Mouse (Mus musculus) cerebellum, adult 2 months (tissue): Measurements from ENCODE around the gene Vwa8. TPM values are rescaled to one million over a fixed set of nuclear protein-coding genes. Genes with fewer than 3 reads are reported as not detected.
A peak's percentile ranks its signal among the peaks of the same experiment; 100 is the strongest.

Experiments used
- DNase-seq, 2 experiments: peaks; one replicate each; pipeline ENCODE4 v3.0.0; 2021
- H3K27ac ChIP-seq: fragments of 200-500 bp; 2 replicates; pipeline ENCODE4 v1.5.1; 2012; ENCODE audit warnings: low read length, control low read depth, inconsistent platforms; ENCODE audit not compliant: insufficient read depth
- H3K27me3 ChIP-seq: fragments of 200-500 bp; 2 replicates; pipeline ENCODE4 v1.6.1; 2012; ENCODE audit warnings: inconsistent platforms, mild to moderate bottlenecking, low read length, moderate library complexity; ENCODE audit not compliant: control insufficient read depth, insufficient read depth
- H3K4me1 ChIP-seq: fragments of 200-500 bp; 2 replicates; pipeline ENCODE4 v1.6.1; 2011; ENCODE audit warnings: low read length; ENCODE audit not compliant: control insufficient read depth, insufficient read depth
- H3K4me3 ChIP-seq: fragments of 200-500 bp; replicated peaks from 2 replicates; pipeline ENCODE3; 2011; ENCODE audit warnings: mild to moderate bottlenecking, low read depth, low read length, control low read depth; ENCODE audit not compliant: insufficient read depth
- CTCF ChIP-seq: fragments of 200-500 bp; IDR thresholded peaks from 2 replicates; pipeline ENCODE4 v1.5.1; 2011; ENCODE audit warnings: low read depth, mild to moderate bottlenecking, control low read depth, low read length, moderate library complexity, borderline replicate concordance; ENCODE audit not compliant: insufficient read depth
- POLR2A ChIP-seq: fragments of 200-500 bp; IDR thresholded peaks from 2 replicates; pipeline ENCODE4 v1.6.1; 2011; ENCODE audit warnings: low read length, control low read depth, borderline replicate concordance; ENCODE audit not compliant: insufficient read depth
- WGBS: fragments of 180-500 bp; shearing (Covaris S2); methylation state at CpG from one replicate; pipeline ENCODE4 v1.1.7; 2018; 5-methylcytosine and 5-hydroxymethylcytosine counted together
- polyA plus RNA-seq: library from polyadenylated mRNA; depleted of rRNA; stranded (reverse); fragments of >200 nt; gene quantifications from 2 replicates; pipeline ENCODE4 v1.2.3, GENCODE M21; 2012

Vwa8 gene
- polyA plus RNA-seq, 1 experiment = 46.7 TPM

DNA sequence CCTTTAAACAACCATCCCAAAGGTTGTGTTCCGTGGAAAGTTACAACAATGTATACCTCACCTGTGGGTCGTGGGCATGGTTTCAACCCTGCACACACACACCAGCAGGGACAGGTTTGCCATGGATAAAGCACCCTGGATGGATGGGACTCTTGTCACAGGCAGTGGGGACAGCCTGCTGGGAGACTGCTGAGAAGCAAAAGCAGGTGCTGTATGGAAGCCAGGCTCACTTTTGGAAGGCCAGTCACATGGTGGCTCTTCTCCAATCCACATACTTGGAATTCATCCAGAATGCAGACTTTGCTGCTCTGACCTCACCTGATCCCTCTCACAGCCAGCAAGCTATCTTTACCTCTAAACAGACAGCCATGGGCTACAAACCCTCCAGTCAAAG lies 292.0 kb downstream of the Vwa8 start:
- no peaks in the 10 kb centered on the region for H3K27me3 ChIP-seq
- no peak for TF ChIP-seq POLR2A
- no peak for TF ChIP-seq CTCF
- H3K27ac ChIP-seq = peak overlapping the region; percentile 73
- 30% methylated on average over 2 of the region's 2 CpGs for WGBS
- no peak overlapping the region for H3K4me3 ChIP-seq
- H3K4me1 ChIP-seq = peaks cover 48% of the 10 kb centered on the region
- peak; percentile 75 to 82 for DNase-seq

DNA sequence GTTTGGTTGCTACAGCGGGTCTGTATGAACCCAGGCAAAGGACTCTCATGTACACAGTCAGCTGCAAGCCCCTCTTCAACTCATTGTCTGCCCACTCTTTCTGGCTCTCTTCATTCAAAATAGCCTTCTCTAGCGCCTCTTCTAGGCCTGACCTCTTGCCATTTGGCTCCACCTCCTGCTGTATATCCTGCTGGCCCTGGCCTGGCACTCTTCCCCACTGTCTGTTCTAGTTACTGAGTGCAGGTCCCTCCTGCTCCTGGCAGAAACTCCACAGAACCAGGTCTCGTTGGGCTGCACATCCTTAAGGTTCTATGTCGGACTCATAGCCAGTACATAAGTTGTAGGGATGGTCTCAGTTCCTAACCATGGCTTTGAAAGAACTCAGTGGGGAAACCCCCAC lies 293.5 kb downstream of the Vwa8 start:
- WGBS = 30% methylated on average over 4 of the region's 4 CpGs
- TF ChIP-seq CTCF (no peak), POLR2A (no peak)
- H3K4me1 ChIP-seq = peaks cover 48% of the 10 kb centered on the region

GRCm38 (mm10) chr14:79143696-79144095 lies 294.8 kb downstream of the Vwa8 start:
- H3K4me3 ChIP-seq = no peak overlapping the region
- H3K4me1 ChIP-seq = peaks cover 48% of the 10 kb centered on the region
- no peaks in the 10 kb centered on the region for H3K27me3 ChIP-seq
- H3K27ac ChIP-seq = peak overlapping the region; percentile 75; the same call in 1 of the 2 replicates
- DNase-seq = no peak
- no peak for TF ChIP-seq POLR2A
- TF ChIP-seq CTCF = no peak
- WGBS = 85% methylated on average over 9 of the region's 9 CpGs

More for the DNA sequence above, 293.5 kb downstream of the Vwa8 start:
- Histone ChIP-seq H3K27ac (peak overlapping the region; percentile 14; the same call in 1 of the 2 replicates), H3K4me3 (no peak overlapping the region), H3K27me3 (no peaks in the 10 kb centered on the region)
- DNase-seq = peak; percentile 76 to 85

DNA sequence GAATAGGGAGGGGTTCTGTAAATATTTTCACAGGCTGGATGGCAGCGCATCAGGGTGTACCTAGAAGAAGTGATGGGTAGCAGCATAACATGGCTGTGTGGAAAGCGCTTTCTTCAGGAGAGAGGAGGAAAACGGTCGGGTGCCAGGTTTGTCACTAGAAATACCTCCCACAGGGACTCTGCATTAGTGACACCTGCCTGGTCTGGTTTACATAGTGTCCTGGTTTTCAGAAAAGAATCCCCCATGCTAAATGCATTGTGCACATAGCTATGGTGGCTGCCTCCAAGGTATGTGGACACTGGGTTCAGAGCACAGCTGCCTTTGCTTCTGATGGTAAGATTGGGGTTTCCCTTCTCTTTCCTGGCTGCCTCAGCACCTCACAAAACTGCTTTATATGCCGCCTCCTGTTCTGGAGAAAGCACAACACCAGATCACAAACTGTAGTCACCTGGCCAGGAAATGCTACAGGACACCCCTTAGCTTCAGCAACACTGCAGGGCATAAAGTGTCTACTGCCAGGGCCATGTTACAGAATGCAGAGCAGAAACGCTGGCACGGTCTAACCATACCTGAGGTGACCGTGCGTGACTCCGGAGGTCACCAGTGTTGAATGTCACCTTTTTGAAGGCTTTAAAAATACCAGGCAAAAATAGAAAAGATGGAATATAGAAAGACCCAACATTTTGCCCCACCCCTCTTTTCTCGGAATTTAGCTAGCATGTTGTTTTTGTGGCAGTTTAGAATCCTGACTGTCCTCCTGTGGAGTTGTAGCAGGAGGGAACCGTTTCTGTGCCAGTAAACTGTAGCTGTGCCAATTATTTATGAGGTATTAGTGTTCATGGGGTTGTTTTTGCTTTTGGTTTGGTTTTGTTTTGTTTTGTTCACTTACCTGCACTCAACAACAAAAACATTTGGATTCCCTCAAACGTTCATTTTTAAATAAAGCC lies 295.7 kb downstream of the Vwa8 start:
- peaks cover 46% of the 10 kb centered on the region for H3K4me1 ChIP-seq
- peak; percentile 53 to 61 for DNase-seq
- 29% methylated on average over 13 of the region's 13 CpGs for WGBS
- H3K4me3 ChIP-seq = no peak overlapping the region
- TF ChIP-seq CTCF = no peak
- TF ChIP-seq POLR2A = no peak
- peak overlapping the region; percentile 75 for H3K27ac ChIP-seq
- H3K27me3 ChIP-seq = no peaks in the 10 kb centered on the region

DNA sequence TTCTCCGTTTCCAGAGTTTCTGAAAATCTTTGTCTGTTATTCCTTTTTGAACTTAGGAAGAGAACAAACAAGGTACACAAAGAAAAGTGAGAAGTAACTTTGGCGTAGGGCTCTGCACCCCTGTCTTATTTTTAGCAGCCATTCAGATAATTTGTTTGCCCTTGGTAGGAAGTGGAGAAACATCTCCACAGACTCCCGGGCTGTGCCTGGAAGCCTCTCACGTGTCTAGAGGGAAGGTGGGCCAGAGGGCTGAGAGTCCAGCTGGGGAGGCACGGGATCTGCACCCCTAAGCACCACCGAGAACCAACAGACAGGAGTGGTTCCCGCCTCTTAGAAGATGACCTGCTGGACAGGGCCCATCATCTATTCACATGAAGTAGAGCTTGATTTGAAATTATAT lies 302.9 kb downstream of the Vwa8 start:
- WGBS = 92% methylated on average over 7 of the region's 7 CpGs
- Histone ChIP-seq H3K4me1 (peaks cover 21% of the 10 kb centered on the region), H3K27me3 (no peaks in the 10 kb centered on the region), H3K27ac (no peak overlapping the region), H3K4me3 (no peak overlapping the region)
- DNase-seq = no peak
- no peak for TF ChIP-seq POLR2A
- TF ChIP-seq CTCF = no peak

DNA sequence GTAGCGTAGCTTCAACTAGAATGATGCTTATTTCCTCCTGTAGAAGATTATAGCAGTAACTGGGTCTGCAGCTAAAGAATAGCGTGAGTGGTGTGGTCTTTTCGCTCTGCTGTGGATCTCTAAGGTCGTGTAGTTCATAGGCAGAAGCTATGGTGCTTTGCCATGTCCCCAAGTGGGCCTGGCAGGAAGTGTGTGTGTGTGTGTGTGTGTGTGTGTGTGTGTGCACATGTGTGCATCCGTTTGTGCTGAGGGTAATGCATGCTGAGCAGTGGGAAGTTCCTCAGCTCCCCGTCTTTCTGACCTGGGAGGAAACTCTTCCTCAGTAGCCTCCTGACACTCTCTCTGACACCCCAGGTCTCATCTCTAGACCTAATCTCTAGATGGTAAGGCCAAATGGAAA lies 305.0 kb downstream of the Vwa8 start:
- H3K4me1 ChIP-seq = peaks cover 41% of the 10 kb centered on the region
- H3K27ac ChIP-seq = peak overlapping the region; percentile 28; the same call in 1 of the 2 replicates
- TF ChIP-seq CTCF (no peak), POLR2A (no peak)
- DNase-seq = no peak
- WGBS = 83% methylated on average over 6 of the region's 6 CpGs
- H3K27me3 ChIP-seq = no peaks in the 10 kb centered on the region
- H3K4me3 ChIP-seq = no peak overlapping the region

GRCm38 (mm10) chr14:79154961-79155360 lies 306.1 kb downstream of the Vwa8 start:
- Histone ChIP-seq H3K4me3 (no peak overlapping the region), H3K27me3 (no peaks in the 10 kb centered on the region), H3K4me1 (peaks cover 41% of the 10 kb centered on the region), H3K27ac (no peak overlapping the region)
- 63% methylated on average over 11 of the region's 11 CpGs for WGBS
- DNase-seq = no peak
- TF ChIP-seq POLR2A (no peak), CTCF (no peak)

- Histone ChIP-seq H3K4me3 (no peak overlapping the region), H3K27me3 (no peaks in the 10 kb centered on the region), H3K27ac (peak overlapping the region; percentile 94), H3K4me1 (peaks cover 41% of the 10 kb centered on the region)
- WGBS = 16% methylated on average over 10 of the region's 10 CpGs
- peak; percentile 29; the same call in 1 of the 2 replicates for TF ChIP-seq POLR2A
- no peak for TF ChIP-seq CTCF
- DNase-seq = peak; percentile 86 to 88
These were observed 307.9 kb downstream of the Vwa8 start for GRCm38 (mm10) chr14:79156526-79157411.
